Mouse (Mus musculus) limb, embryonic 14.5 days (tissue): ENCODE measurements at regions not wholly inside any gene's neighbourhood (a gene's known extent, or its start where the extent isn't known, plus 50 kb on each side); places are given as distances from the start of the nearest gene placed in this dataset. TPM values are rescaled to one million over a fixed set of nuclear protein-coding genes. Genes with fewer than 3 reads are reported as not detected.
"Not testable (repeated sequence)": the region's sequence is repeated elsewhere in the genome, so short reads cannot be mapped to it uniquely, and the experiment has no call there.

ENCODE experiments used
- ATAC-seq: fragments of 200-750 bp; cut with Nextera tagmentation; 2 replicates; pipeline ENCODE4 v1.8.0; 2017; ENCODE audit warnings: low read depth, moderate number of reproducible peaks, moderate TSS enrichment; ENCODE audit not compliant: low FRiP score
- DNase-seq: peaks from one replicate; pipeline ENCODE4 v3.0.0-alpha.2; 2015; ENCODE audit warnings: low spot score
- H3K27ac ChIP-seq: fragments of 300-500 bp; sonication (generic); replicated peaks from 2 replicates; pipeline ENCODE4 v1.5.1; 2014; ENCODE audit warnings: low read depth, mild to moderate bottlenecking, low read length, moderate library complexity, mixed read lengths
- H3K27me3 ChIP-seq: fragments of 300-500 bp; sonication (generic); 2 replicates; pipeline ENCODE4 v1.6.1; 2014; ENCODE audit warnings: low read length, mixed read lengths; ENCODE audit not compliant: control insufficient read depth, insufficient read depth
- H3K36me3 ChIP-seq: fragments of 300-500 bp; sonication (generic); 2 replicates; pipeline ENCODE4 v1.6.1; 2014; ENCODE audit warnings: mild to moderate bottlenecking, low read length, moderate library complexity, mixed read lengths; ENCODE audit not compliant: control insufficient read depth, insufficient read depth
- H3K4me1 ChIP-seq: fragments of 300-500 bp; sonication (generic); 2 replicates; pipeline ENCODE4 v1.6.1; 2014; ENCODE audit warnings: antibody characterized with exemption, low read length, mixed read lengths; ENCODE audit not compliant: control insufficient read depth, insufficient read depth
- H3K4me2 ChIP-seq: fragments of 300-500 bp; sonication (generic); replicated peaks from 2 replicates; pipeline ENCODE4 v1.6.1; 2014; ENCODE audit warnings: low read depth, mild to moderate bottlenecking, low read length, moderate library complexity; ENCODE audit not compliant: severe bottlenecking
- H3K4me3 ChIP-seq: fragments of 300-500 bp; sonication (generic); replicated peaks from 2 replicates; pipeline ENCODE4 v1.5.1; 2014; ENCODE audit warnings: low read length
- H3K9ac ChIP-seq: fragments of 300-500 bp; sonication (generic); 2 replicates; pipeline ENCODE4 v1.6.1; 2014; ENCODE audit warnings: mild to moderate bottlenecking, low read depth, low read length, moderate library complexity; ENCODE audit not compliant: severe bottlenecking
- H3K9me3 ChIP-seq: fragments of 300-500 bp; sonication (generic); 2 replicates; pipeline ENCODE4 v1.6.1; 2016; ENCODE audit warnings: low read length; ENCODE audit not compliant: control insufficient read depth
- WGBS: fragments of 180-500 bp; shearing (Covaris S2); extraction: QIAGEN DNeasy Blood & Tissue Kit; methylation state at CpG from one replicate; pipeline ENCODE4 v1.1.7; 2014; 5-methylcytosine and 5-hydroxymethylcytosine counted together
- microRNA-seq: library from miRNA; unstranded; fragments of <30 nt; microRNA quantifications from one replicate; pipeline ENCODE4, GENCODE M21; 2016

- not testable (repeated sequence) for DNase-seq, H3K4me1 ChIP-seq, H3K4me3 ChIP-seq, H3K36me3 ChIP-seq, H3K27me3 ChIP-seq, H3K9me3 ChIP-seq, H3K27ac ChIP-seq, H3K4me2 ChIP-seq, H3K9ac ChIP-seq
- 56% methylated on average over 3 of the region's 3 CpGs for WGBS
- ATAC-seq, result peak; percentile 30; the same call in 1 of the 2 replicates
Measured at GRCm38 (mm10) chr8:71171478-71172210, 100.9 kb upstream of the Myo9b start.

- H3K4me1 ChIP-seq, H3K4me3 ChIP-seq, H3K9ac ChIP-seq, H3K4me2 ChIP-seq, H3K27me3 ChIP-seq, DNase-seq, ATAC-seq, H3K27ac ChIP-seq, H3K36me3 ChIP-seq, H3K9me3 ChIP-seq: not testable (repeated sequence)
- WGBS, result 71% methylated on average over 1 of the region's 1 CpGs
Measured at GRCm38 (mm10) chr8:71192939-71193338, 79.6 kb upstream of the Myo9b start.

GRCm38 (mm10) chr8:71195006-71195722, 77.3 kb upstream of the Myo9b start:
- H3K4me3 ChIP-seq, H3K9me3 ChIP-seq, H3K36me3 ChIP-seq, DNase-seq, H3K4me2 ChIP-seq, H3K27ac ChIP-seq, H3K27me3 ChIP-seq, H3K9ac ChIP-seq, H3K4me1 ChIP-seq: not testable (repeated sequence)
- WGBS, result 75% methylated on average over 9 of the region's 9 CpGs
- peak; percentile 34; the same call in 1 of the 2 replicates for ATAC-seq

Small RNA genes in the stretch of these regions (microRNA-seq; reads per million reads assigned to microRNA genes)
- not detected for gene Gm27628
